Mouse (Mus musculus) hindbrain, embryonic 13.5 days (tissue): ENCODE measurements around the gene Zfp804a. TPM values are rescaled to one million over a fixed set of nuclear protein-coding genes. Genes with fewer than 3 reads are reported as not detected.

Experiments used
- ATAC-seq: fragments of 200-750 bp; cut with Nextera tagmentation; 2 replicates; pipeline ENCODE4 v1.8.0; 2017; ENCODE audit warnings: moderate TSS enrichment; ENCODE audit not compliant: low FRiP score
- H3K27ac ChIP-seq: fragments of 300-500 bp; sonication (generic); 2 replicates; pipeline ENCODE4 v1.5.1; 2015; ENCODE audit warnings: inconsistent platforms, mild to moderate bottlenecking, moderate library complexity
- H3K27me3 ChIP-seq: fragments of 300-500 bp; sonication (generic); 2 replicates; pipeline ENCODE4 v1.6.1; 2015; ENCODE audit warnings: mild to moderate bottlenecking, inconsistent platforms
- H3K36me3 ChIP-seq: fragments of 300-500 bp; sonication (generic); 2 replicates; pipeline ENCODE4 v1.6.1; 2015; ENCODE audit warnings: mild to moderate bottlenecking, inconsistent platforms
- H3K4me1 ChIP-seq: fragments of 300-500 bp; sonication (generic); replicated peaks from 2 replicates; pipeline ENCODE4 v1.6.1; 2015; ENCODE audit warnings: inconsistent platforms
- H3K4me2 ChIP-seq: fragments of 300-500 bp; sonication (generic); 2 replicates; pipeline ENCODE4 v1.6.1; 2015; ENCODE audit warnings: inconsistent platforms, mild to moderate bottlenecking, moderate library complexity
- H3K4me3 ChIP-seq: fragments of 300-500 bp; sonication (generic); 2 replicates; pipeline ENCODE4 v1.5.1; 2015; ENCODE audit warnings: mild to moderate bottlenecking, inconsistent platforms
- H3K9ac ChIP-seq: fragments of 300-500 bp; sonication (generic); 2 replicates; pipeline ENCODE4 v1.6.1; 2015; ENCODE audit warnings: mild to moderate bottlenecking, inconsistent platforms
- H3K9me3 ChIP-seq: fragments of 300-500 bp; sonication (generic); 2 replicates; pipeline ENCODE4 v1.6.1; 2016; ENCODE audit warnings: inconsistent platforms
- WGBS: fragments of 180-500 bp; shearing (Covaris S2); methylation state at CpG from one replicate; pipeline ENCODE4 v1.1.7; 2015; 5-methylcytosine and 5-hydroxymethylcytosine counted together
- polyA plus RNA-seq: library from polyadenylated mRNA; unstranded; fragments of >200 nt; fragmentation: Nextera tagmentation; extraction: Ambion mirVana; gene quantifications from 2 replicates; pipeline ENCODE4 v1.2.1, GENCODE M21; 2015

Gene Zfp804a
- polyA plus RNA-seq, 1 experiment from 2014 or later = 11.9 TPM

- no peak overlapping the region for H3K9ac ChIP-seq
- H3K27ac ChIP-seq = no peak overlapping the region
- no peak overlapping the region for H3K4me2 ChIP-seq
- no peaks in the 10 kb centered on the region for H3K9me3 ChIP-seq
- no peak overlapping the region for H3K4me3 ChIP-seq
- no peaks in the 10 kb centered on the region for H3K27me3 ChIP-seq
- 52% methylated on average over 2 of the region's 2 CpGs for WGBS
- ATAC-seq = no peak
- H3K36me3 ChIP-seq = no peaks in the 10 kb centered on the region
- H3K4me1 ChIP-seq = no peaks in the 10 kb centered on the region
Observed at GRCm38 (mm10) chr2:82119577-82119976, 66.6 kb downstream of the Zfp804a start.

GRCm38 (mm10) chr2:82178693-82179092 lies 125.7 kb downstream of the Zfp804a start:
- Histone ChIP-seq H3K4me1 (no peaks in the 10 kb centered on the region), H3K4me2 (no peak overlapping the region), H3K9ac (no peak overlapping the region), H3K27ac (no peak overlapping the region), H3K27me3 (no peaks in the 10 kb centered on the region), H3K4me3 (no peak overlapping the region), H3K9me3 (no peaks in the 10 kb centered on the region), H3K36me3 (no peaks in the 10 kb centered on the region)
- no peak for ATAC-seq
- WGBS = 98% methylated on average over 2 of the region's 2 CpGs

DNA sequence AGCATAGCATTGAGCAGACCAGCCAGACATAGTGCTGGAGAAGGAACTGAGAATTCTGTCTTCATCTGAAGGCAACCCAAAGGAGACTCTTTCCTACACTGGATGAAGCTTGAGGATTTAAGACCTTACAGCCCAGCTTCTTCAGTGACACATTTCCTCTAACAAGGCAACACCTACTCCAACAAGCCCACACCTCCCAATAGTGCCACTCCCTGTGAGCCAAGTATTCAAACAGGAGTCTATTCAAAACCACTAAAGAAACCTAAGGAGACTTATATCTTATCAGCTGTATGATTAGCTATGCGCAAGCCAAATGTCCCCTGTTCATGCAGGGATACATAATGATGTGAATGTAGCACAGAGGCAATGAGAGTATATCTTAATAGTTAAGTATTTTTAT lies 128.0 kb downstream of the Zfp804a start:
- Histone ChIP-seq H3K36me3 (no peaks in the 10 kb centered on the region), H3K27me3 (no peaks in the 10 kb centered on the region), H3K9ac (no peak overlapping the region), H3K4me3 (no peak overlapping the region), H3K9me3 (no peaks in the 10 kb centered on the region), H3K4me1 (no peaks in the 10 kb centered on the region), H3K4me2 (no peak overlapping the region), H3K27ac (no peak overlapping the region)
- no peak for ATAC-seq
- WGBS = 97% methylated on average over 1 of the region's 1 CpGs

DNA sequence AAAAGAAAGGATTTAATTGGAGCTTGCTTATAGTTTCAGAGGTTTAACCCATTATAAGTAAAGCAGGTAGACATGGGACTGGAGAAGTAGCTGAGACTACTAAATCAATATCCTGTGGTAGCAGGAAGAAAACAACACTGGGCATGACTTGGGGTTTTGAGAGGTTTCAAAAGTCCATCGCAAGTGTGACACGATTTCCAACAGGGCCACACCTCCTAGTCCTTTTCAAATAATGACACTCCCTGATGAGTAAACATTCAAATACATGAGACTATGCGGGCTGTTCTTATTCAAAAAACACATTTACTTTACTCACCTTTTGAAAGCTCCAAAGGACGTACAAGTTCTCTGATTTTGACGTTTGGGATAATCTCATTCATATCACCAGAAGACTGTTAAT lies 146.9 kb downstream of the Zfp804a start:
- ATAC-seq = no peak
- H3K27me3 ChIP-seq = no peaks in the 10 kb centered on the region
- 85% methylated on average over 5 of the region's 5 CpGs for WGBS
- H3K36me3 ChIP-seq = no peaks in the 10 kb centered on the region
- no peak overlapping the region for H3K9ac ChIP-seq
- no peak overlapping the region for H3K4me3 ChIP-seq
- H3K27ac ChIP-seq = no peak overlapping the region
- no peaks in the 10 kb centered on the region for H3K9me3 ChIP-seq
- no peak overlapping the region for H3K4me2 ChIP-seq
- 0 out of 2 replicates have a peak, but pooled peaks cover 3% of the 10 kb centered on the region for H3K4me1 ChIP-seq

DNA sequence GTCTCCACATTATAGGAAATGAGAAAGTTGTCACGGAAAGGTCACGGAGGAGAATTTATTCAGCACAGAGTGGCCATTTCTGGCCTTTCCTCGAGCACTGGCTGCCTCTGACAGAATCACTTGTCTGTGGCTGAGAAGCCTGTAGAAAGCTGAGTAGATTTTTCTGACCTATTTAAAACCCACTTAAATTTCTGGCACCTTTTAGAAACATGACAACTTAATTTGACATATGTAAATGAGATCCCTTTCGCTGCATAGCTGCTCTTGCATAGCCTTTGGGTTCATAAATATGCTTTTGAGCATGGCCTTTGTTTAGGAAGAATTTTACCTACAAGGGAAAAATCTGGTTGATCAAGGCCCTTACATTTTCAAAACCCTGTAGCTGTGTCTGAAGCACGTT lies 147.6 kb downstream of the Zfp804a start:
- 69% methylated on average over 5 of the region's 5 CpGs for WGBS
- ATAC-seq = no peak

DNA sequence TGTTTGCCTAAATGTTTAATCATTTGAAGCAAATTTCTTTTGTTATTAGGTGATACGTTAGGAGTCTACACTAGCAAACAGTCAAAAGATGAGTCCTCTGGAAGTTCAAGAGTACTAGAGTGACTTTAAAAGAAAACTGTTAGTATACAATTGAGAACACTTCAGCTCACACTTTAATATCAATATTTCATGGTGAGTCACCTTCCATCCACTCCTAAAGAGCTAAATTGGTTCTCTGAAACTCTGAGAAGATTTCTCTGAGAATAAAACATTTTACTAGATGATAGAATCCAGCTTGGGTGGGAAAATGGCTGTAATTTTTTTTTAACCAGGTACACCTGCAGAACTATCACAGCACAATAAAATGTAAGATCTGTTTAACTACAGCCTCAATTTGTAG lies 157.6 kb downstream of the Zfp804a start:
- H3K9ac ChIP-seq = no peak overlapping the region
- no peaks in the 10 kb centered on the region for H3K4me1 ChIP-seq
- H3K9me3 ChIP-seq = 0 out of 2 replicates have a peak, but pooled peaks cover 5% of the 10 kb centered on the region
- ATAC-seq = no peak
- H3K4me3 ChIP-seq = no peak overlapping the region
- no peak overlapping the region for H3K27ac ChIP-seq
- no peak overlapping the region for H3K4me2 ChIP-seq
- H3K27me3 ChIP-seq = no peaks in the 10 kb centered on the region
- 82% methylated on average over 1 of the region's 1 CpGs for WGBS
- H3K36me3 ChIP-seq = no peaks in the 10 kb centered on the region

More for the DNA sequence above, 147.6 kb downstream of the Zfp804a start:
- Histone ChIP-seq H3K4me2 (no peak overlapping the region), H3K9me3 (no peaks in the 10 kb centered on the region), H3K27ac (no peak overlapping the region), H3K27me3 (no peaks in the 10 kb centered on the region), H3K4me1 (0 out of 2 replicates have a peak, but pooled peaks cover 3% of the 10 kb centered on the region), H3K36me3 (no peaks in the 10 kb centered on the region), H3K4me3 (no peak overlapping the region), H3K9ac (no peak overlapping the region)

- 66% methylated on average over 1 of the region's 1 CpGs for WGBS
- H3K4me1 ChIP-seq = no peaks in the 10 kb centered on the region
- 0 out of 2 replicates have a peak, but pooled peaks cover 5% of the 10 kb centered on the region for H3K9me3 ChIP-seq
- no peak overlapping the region for H3K9ac ChIP-seq
- H3K27ac ChIP-seq = no peak overlapping the region
- H3K36me3 ChIP-seq = no peaks in the 10 kb centered on the region
- no peaks in the 10 kb centered on the region for H3K27me3 ChIP-seq
- no peak for ATAC-seq
- H3K4me2 ChIP-seq = no peak overlapping the region
- no peak overlapping the region for H3K4me3 ChIP-seq
Observed at GRCm38 (mm10) chr2:82211972-82212371, 158.9 kb downstream of the Zfp804a start.

DNA sequence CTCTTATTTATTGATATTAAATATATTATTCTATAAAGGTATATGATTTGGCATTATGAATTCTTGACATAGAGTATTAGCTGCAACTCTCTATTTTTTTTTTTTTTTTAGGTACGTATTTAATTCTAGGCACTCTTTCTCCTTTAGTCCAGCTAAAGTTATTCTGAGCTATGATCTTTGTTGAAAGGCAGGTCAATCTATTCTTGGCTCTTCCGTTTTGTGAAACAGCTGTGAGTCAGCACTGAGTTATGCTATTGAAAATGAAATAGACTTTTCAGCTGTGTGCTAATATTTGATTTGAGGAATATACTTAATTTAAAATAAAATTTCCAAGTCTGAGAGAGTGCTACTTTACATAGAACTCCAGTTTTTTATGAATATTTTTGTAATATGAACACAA lies 164.9 kb downstream of the Zfp804a start:
- Histone ChIP-seq H3K4me2 (no peak overlapping the region), H3K4me3 (no peak overlapping the region), H3K4me1 (no peaks in the 10 kb centered on the region), H3K9ac (no peak overlapping the region), H3K9me3 (0 out of 2 replicates have a peak, but pooled peaks cover 5% of the 10 kb centered on the region), H3K27me3 (no peaks in the 10 kb centered on the region), H3K27ac (no peak overlapping the region), H3K36me3 (no peaks in the 10 kb centered on the region)
- 85% methylated on average over 2 of the region's 2 CpGs for WGBS
- ATAC-seq = no peak

GRCm38 (mm10) chr2:82246020-82246419 lies 193.0 kb downstream of the Zfp804a start:
- Histone ChIP-seq H3K36me3 (no peaks in the 10 kb centered on the region), H3K9ac (no peak overlapping the region), H3K4me3 (no peak overlapping the region), H3K9me3 (no peaks in the 10 kb centered on the region), H3K4me2 (no peak overlapping the region), H3K27ac (no peak overlapping the region), H3K27me3 (no peaks in the 10 kb centered on the region), H3K4me1 (no peaks in the 10 kb centered on the region)
- no peak for ATAC-seq

DNA sequence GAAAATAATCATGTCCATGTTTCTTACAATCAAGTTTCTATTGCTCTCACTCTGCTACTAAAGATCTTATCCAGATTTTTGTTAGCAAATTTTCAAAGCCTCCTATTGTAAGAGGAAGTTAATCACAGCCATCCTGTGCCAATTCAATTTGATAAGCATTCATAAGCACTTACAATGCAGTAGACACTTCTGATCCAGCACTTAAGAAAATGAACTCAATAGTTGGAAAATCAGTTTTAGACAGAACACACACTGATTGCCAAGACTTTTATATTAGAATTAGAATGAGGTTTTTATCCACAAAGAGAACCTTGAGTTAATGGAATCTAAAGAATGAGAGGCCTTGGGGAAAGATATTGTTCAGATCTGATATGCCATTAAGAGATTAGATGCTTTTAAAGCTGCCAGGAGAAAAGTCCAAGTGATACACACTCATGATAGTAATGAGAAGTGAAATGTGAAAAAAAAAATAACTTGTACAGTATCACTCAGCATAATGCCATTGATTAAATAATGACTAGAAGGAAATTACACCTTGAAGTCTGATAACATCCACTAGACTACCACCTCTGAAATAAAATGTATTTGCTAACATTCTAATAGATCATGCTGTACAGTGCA lies 194.0 kb downstream of the Zfp804a start:
- H3K9me3 ChIP-seq = no peaks in the 10 kb centered on the region
- ATAC-seq = no peak

DNA sequence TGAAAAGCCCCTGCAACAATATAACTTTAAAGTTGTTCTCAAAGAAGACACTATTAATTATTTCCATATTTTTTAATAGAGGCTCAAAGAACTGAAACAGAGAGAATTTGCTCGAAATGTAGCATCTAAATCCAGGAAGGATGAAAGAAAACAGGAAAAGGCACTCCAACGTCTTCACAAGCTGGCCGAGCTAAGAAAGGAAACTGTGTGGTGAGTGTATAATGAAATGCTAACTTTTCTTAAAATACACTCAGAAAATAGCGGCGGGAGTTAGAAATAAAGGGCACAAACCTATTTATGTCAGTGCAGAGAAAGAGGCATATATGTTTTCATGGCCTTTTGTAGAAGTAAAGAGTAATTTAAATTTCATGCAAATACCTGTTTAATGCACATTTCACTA lies 200.4 kb downstream of the Zfp804a start:
- WGBS = 82% methylated on average over 5 of the region's 5 CpGs

More for the DNA sequence above, 194.0 kb downstream of the Zfp804a start:
- no peak overlapping the region for H3K27ac ChIP-seq
- no peaks in the 10 kb centered on the region for H3K27me3 ChIP-seq
- no peak overlapping the region for H3K4me2 ChIP-seq
- no peaks in the 10 kb centered on the region for H3K4me1 ChIP-seq
- H3K4me3 ChIP-seq = no peak overlapping the region
- no peaks in the 10 kb centered on the region for H3K36me3 ChIP-seq
- no peak overlapping the region for H3K9ac ChIP-seq

GRCm38 (mm10) chr2:82282591-82283269 lies 229.7 kb downstream of the Zfp804a start:
- no peaks in the 10 kb centered on the region for H3K9me3 ChIP-seq
- no peak; the same call in 1 of the 2 replicates for ATAC-seq

More for the DNA sequence above, 200.4 kb downstream of the Zfp804a start:
- H3K4me3 ChIP-seq = no peak overlapping the region
- no peak overlapping the region for H3K27ac ChIP-seq
- H3K9ac ChIP-seq = no peak overlapping the region
- no peak overlapping the region for H3K4me2 ChIP-seq
- no peak for ATAC-seq
- no peaks in the 10 kb centered on the region for H3K9me3 ChIP-seq
- no peaks in the 10 kb centered on the region for H3K4me1 ChIP-seq
- H3K27me3 ChIP-seq = no peaks in the 10 kb centered on the region
- peaks cover 13% of the 10 kb centered on the region; the same call in 1 of the 2 replicates for H3K36me3 ChIP-seq

GRCm38 (mm10) chr2:82294932-82295493 lies 242.0 kb downstream of the Zfp804a start:
- ATAC-seq = no peak
- Histone ChIP-seq H3K9ac (no peak overlapping the region), H3K27ac (no peak overlapping the region), H3K36me3 (no peaks in the 10 kb centered on the region), H3K4me3 (no peak overlapping the region), H3K27me3 (no peaks in the 10 kb centered on the region), H3K9me3 (no peaks in the 10 kb centered on the region), H3K4me1 (no peaks in the 10 kb centered on the region), H3K4me2 (no peak overlapping the region)
- WGBS = 85% methylated on average over 2 of the region's 2 CpGs

More at GRCm38 (mm10) chr2:82282591-82283269, 229.7 kb downstream of the Zfp804a start:
- H3K4me2 ChIP-seq = no peak overlapping the region
- WGBS = 83% methylated on average over 2 of the region's 2 CpGs
- H3K27ac ChIP-seq = no peak overlapping the region
- no peaks in the 10 kb centered on the region for H3K27me3 ChIP-seq
- no peaks in the 10 kb centered on the region for H3K36me3 ChIP-seq
- no peaks in the 10 kb centered on the region for H3K4me1 ChIP-seq
- H3K9ac ChIP-seq = no peak overlapping the region
- no peak overlapping the region for H3K4me3 ChIP-seq
